Mouse (Mus musculus) urinary bladder, adult 2 months (tissue): ENCODE results near the gene P3h3. TPM values are rescaled to one million over a fixed set of nuclear protein-coding genes. Genes with fewer than 3 reads are reported as not detected.
"Not testable (repeated sequence)": the region's sequence is repeated elsewhere in the genome, so short reads cannot be mapped to it uniquely, and the experiment has no call there.

Source experiments
- DNase-seq: peaks from one replicate; pipeline ENCODE4 v3.0.0; 2022; ENCODE audit warnings: low spot score
- polyA plus RNA-seq: library from polyadenylated mRNA; depleted of rRNA; stranded (reverse); fragments of >200 nt; gene quantifications from 2 replicates; pipeline ENCODE4 v1.2.3, GENCODE M21; 2012

P3h3 gene
- polyA plus RNA-seq, 1 experiment = 82.9 TPM

GRCm38 (mm10) chr6:124831199-124831598, 26.4 kb downstream of the P3h3 start:
- DNase-seq = not testable (repeated sequence)

GRCm38 (mm10) chr6:124829799-124830700, 27.5 kb downstream of the P3h3 start:
- peak; percentile 80 for DNase-seq

GRCm38 (mm10) chr6:124828868-124829798, 28.4 kb downstream of the P3h3 start, which contains the start of the genes Usp5 and Cdca3:
Gene Usp5, minus strand, starts transcription at chr6:124829484.
Gene Cdca3, plus strand, starts transcription at chr6:124829547.
- peak; percentile 94 for DNase-seq

GRCm38 (mm10) chr6:124828101-124828592, 29.4 kb downstream of the P3h3 start:
- no peak for DNase-seq

DNA sequence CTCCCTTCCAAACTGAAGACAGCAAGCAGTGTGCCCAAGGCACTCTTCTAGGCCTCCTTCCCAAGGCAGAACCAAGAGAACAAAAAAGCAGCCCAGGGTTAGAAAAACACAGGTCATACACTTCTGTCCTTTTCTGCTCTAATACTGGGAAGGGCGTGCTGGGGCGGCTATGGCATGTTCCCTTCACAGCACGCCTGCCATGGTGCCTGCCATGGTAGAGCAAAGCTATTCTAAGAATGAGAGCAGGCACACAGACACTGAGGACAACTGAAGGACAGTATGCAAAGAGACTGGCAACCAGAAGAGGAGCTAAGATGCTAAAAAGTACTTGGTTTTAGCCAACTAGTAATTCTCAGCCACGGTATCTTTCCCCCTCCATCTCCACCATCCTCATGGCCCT, 35.5 kb downstream of the P3h3 start:
- no peak for DNase-seq

DNA sequence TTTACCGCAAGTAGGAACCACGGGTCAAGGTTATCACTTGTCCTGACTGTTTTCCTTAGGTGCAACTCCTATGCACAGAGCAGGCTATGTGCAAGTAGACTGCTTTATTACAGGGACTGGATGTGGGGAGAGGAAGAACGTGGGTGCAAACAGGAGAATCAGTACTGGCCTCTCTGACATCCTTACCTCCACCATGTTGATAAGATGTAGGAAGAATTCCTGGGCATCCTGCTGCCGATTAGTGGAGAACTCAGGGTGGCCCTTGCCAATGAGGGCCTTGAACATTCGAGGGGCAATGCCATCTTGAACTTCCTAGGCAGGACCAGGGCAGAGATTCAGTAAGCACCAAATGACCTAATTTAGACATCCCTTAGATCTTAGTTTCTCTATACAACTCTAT, 36.7 kb downstream of the P3h3 start:
- no peak for DNase-seq

DNA sequence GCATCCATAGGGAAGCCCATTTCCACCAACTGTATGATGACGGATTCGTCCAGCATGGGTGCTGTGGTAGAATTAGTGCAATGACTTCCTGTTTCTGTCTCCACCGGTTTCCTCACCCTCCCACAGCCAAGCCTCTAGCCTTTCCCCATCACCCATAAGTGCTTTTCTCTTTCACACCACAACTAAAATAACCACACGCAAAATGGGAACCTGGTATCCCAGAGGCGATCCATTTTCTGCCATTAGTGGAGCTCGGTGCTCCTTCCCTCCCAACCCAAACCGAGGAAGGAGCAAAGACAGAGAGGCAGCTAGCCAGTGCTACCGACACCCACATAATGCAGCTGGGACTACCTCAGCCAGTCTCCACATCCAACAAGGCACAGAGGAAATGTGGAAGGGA, 39.6 kb downstream of the P3h3 start:
- DNase-seq = no peak

DNA sequence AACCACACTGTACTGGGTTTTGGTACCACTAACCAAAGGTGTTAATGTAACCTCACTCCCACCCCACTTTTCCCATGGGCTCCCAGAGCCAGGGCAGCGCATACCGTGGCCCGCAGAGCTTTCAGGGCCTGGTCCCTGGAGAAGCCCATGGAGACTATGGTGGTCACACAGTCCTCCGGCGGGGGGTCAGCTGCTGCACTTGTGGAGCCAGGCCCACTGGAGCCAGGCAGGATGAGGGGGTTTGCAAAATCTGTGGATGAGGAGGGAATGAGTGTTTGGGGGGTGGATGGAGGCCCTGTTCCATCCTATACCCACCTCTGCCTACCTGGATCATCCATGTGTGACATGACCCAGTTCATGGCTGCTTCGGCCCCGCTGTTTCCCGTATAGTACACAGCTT, 40.0 kb downstream of the P3h3 start:
- DNase-seq = no peak

DNA sequence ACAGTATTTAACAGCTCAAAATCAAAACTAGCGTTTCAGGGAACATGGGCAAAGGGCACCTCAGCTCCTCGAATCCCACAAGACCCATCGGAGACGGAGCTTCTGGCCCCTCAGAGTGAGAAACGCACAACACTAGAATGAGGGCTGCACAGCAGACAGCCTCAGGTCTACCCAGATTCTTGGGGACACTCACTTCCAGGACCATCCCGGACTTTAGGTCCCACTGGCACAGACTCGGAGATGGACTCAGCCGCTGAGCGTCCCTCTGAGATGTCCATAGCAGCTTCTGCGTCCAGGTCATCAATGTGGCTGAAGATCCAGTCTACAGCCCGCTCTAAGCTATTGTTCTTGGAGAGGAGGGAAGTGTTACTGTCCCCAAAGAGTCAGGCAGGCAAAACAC, 40.4 kb downstream of the P3h3 start:
- no peak for DNase-seq

- DNase-seq = no peak
Measured at GRCm38 (mm10) chr6:124816611-124817010, 40.9 kb downstream of the P3h3 start.

- DNase-seq = peak; percentile 19
Measured at GRCm38 (mm10) chr6:124814858-124815774, 42.4 kb downstream of the P3h3 start.

- no peak for DNase-seq
Measured at GRCm38 (mm10) chr6:124814448-124814847, 43.1 kb downstream of the P3h3 start.

GRCm38 (mm10) chr6:124813933-124814332, 43.6 kb downstream of the P3h3 start, which contains the start of gene Tpi1:
Gene Tpi1, minus strand, starts transcription at chr6:124814296.
- DNase-seq = peak; percentile 76

DNA sequence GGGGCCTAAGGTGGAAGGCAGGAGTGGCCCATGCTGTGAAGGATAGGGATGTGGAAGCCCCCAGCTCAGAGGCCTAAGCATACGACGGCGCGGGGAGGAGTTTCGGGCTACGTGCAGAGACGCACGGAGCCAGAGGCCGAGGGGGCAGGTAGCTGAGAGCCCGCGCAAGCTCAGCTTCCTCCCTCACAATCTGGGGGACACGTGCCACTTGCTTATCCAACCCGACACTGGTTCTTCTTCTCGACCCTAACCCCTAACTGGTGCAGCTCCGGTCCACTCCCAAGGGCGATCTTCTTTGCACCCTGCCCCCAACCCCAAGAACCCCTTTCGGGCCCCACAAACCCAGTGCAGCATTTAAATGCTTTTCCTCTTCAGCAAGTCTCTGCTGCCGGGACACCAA, 44.1 kb downstream of the P3h3 start:
- peak; percentile 44 for DNase-seq

- no peak for DNase-seq
Measured at GRCm38 (mm10) chr6:124812848-124813247, 44.7 kb downstream of the P3h3 start.

- DNase-seq = peak; percentile 22
Measured at GRCm38 (mm10) chr6:124811701-124812560, 45.6 kb downstream of the P3h3 start.

- DNase-seq = no peak
Measured at GRCm38 (mm10) chr6:124811403-124811665, 46.2 kb downstream of the P3h3 start.

GRCm38 (mm10) chr6:124810566-124811402, 46.8 kb downstream of the P3h3 start:
- not testable (repeated sequence) for DNase-seq

GRCm38 (mm10) chr6:124809775-124810538, 47.6 kb downstream of the P3h3 start:
- DNase-seq = no peak
